Mouse (Mus musculus): Measurements from ENCODE around the gene Hemk1. TPM values are rescaled to one million over a fixed set of nuclear protein-coding genes. Genes with fewer than 3 reads are reported as not detected.

The Hemk1 gene
- polyA plus RNA-seq, 1 experiment = 14.1 TPM

- Histone ChIP-seq H3K79me3 (ENCODE audit: low read depth) (no peaks in the 10 kb centered on the region), H3K27me3 (ENCODE audit: control insufficient read depth, insufficient read depth, insufficient read length) (peaks cover 55% of the 10 kb centered on the region), H3K79me2 (ENCODE audit: control insufficient read depth, insufficient read depth) (no peaks in the 10 kb centered on the region), H3K4me3 (ENCODE audit: insufficient read depth, poor library complexity, severe bottlenecking) (no peak overlapping the region), H3K36me3 (ENCODE audit: control insufficient read depth, insufficient read depth) (no peaks in the 10 kb centered on the region), H3ac (ENCODE audit: control insufficient read depth, insufficient read length, low read depth) (no peak overlapping the region)
- TF ChIP-seq FOSL1 (IDR thresholded peaks at IDR 0.05; ENCODE audit: insufficient read depth, low read length, poor library complexity, severe bottlenecking) (no peak), MAX (IDR thresholded peaks at IDR 0.05) (no peak), CTCF (IDR thresholded peaks at IDR 0.05; ENCODE audit: control insufficient read depth, insufficient read depth, insufficient read length) (no peak), MYOD1 (IDR thresholded peaks at IDR 0.05; ENCODE audit: control insufficient read depth, insufficient read length, low read depth) (no peak), USF1 (IDR thresholded peaks at IDR 0.05; ENCODE audit: low read depth) (no peak), MYOG (IDR thresholded peaks at IDR 0.05; ENCODE audit: control insufficient read depth, extremely low read depth, insufficient read length) (no peak), CEBPB (IDR thresholded peaks at IDR 0.05; ENCODE audit: low read depth) (no peak)
Measured at GRCm38 (mm10) chr9:107368302-107368701, 30.2 kb upstream of the Hemk1 start.

DNA sequence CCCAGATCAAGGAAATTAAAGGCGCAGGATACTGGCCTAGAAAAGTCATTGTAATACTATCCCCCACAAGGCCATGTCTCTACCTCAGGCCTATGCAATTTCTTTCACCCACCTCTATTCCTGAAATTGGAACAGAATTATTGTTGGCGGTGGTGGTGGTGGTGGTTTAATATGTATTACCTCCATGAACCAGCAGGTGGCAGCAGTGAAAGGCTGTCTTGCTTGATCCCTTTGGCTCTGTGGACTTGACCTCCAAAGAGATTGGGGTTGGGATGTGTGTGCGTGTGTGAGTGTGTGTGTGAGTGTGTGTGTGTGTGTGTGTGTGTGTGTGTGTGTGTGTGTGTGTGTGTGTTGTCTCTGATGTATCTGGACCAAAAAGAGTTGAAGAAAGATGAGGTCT is 28.5 kb upstream of the Hemk1 start:
- Histone ChIP-seq H3K79me3 (ENCODE audit: low read depth) (no peaks in the 10 kb centered on the region), H3K36me3 (ENCODE audit: control insufficient read depth, insufficient read depth) (no peaks in the 10 kb centered on the region), H3ac (ENCODE audit: control insufficient read depth, insufficient read length, low read depth) (no peak overlapping the region), H3K4me3 (ENCODE audit: insufficient read depth, poor library complexity, severe bottlenecking) (no peak overlapping the region), H3K79me2 (ENCODE audit: control insufficient read depth, insufficient read depth) (no peaks in the 10 kb centered on the region), H3K27me3 (ENCODE audit: control insufficient read depth, insufficient read depth, insufficient read length) (peaks cover 50% of the 10 kb centered on the region)
- no peak for TF ChIP-seq FOSL1 (IDR thresholded peaks at IDR 0.05; ENCODE audit: insufficient read depth, low read length, poor library complexity, severe bottlenecking)
- no peak for TF ChIP-seq MYOD1 (IDR thresholded peaks at IDR 0.05; ENCODE audit: control insufficient read depth, insufficient read length, low read depth)
- TF ChIP-seq CTCF (IDR thresholded peaks at IDR 0.05; ENCODE audit: control insufficient read depth, insufficient read depth, insufficient read length) = no peak
- TF ChIP-seq MYOG (IDR thresholded peaks at IDR 0.05; ENCODE audit: control insufficient read depth, extremely low read depth, insufficient read length) = no peak
- TF ChIP-seq MAX (IDR thresholded peaks at IDR 0.05) = no peak
- no peak for TF ChIP-seq CEBPB (IDR thresholded peaks at IDR 0.05; ENCODE audit: low read depth)
- no peak for TF ChIP-seq USF1 (IDR thresholded peaks at IDR 0.05; ENCODE audit: low read depth)

DNA sequence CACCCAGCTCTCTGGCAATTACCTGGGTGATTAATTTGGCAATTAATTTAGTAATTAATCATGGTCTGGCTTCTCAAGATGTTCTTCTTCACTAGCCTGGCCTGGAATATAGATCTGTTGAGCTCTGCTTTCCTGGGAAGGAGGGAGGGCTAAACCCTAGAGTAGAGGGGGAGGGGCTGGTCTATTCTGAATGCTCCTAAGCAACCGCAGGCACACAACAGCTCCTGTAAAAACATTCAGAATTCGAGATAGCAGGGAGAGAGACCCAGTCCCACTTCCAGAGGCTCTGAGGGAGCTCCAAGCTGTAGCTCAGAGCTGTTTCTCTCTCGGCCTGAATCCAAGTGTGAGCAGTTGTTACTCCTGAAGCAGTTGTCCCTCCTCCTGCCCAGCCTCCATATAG is 22.8 kb upstream of the Hemk1 start:
- no peak overlapping the region for H3K4me3 ChIP-seq (ENCODE audit: insufficient read depth, poor library complexity, severe bottlenecking)
- TF ChIP-seq MYOG (IDR thresholded peaks at IDR 0.05; ENCODE audit: control insufficient read depth, extremely low read depth, insufficient read length) = no peak

GRCm38 (mm10) chr9:107357651-107358050 is 19.5 kb upstream of the Hemk1 start:
- Histone ChIP-seq H3K27me3 (ENCODE audit: control insufficient read depth, insufficient read depth, insufficient read length) (peaks cover 56% of the 10 kb centered on the region), H3K36me3 (ENCODE audit: control insufficient read depth, insufficient read depth) (no peaks in the 10 kb centered on the region), H3K4me3 (ENCODE audit: insufficient read depth, poor library complexity, severe bottlenecking) (no peak overlapping the region), H3K79me3 (ENCODE audit: low read depth) (no peaks in the 10 kb centered on the region), H3ac (ENCODE audit: control insufficient read depth, insufficient read length, low read depth) (no peak overlapping the region), H3K79me2 (ENCODE audit: control insufficient read depth, insufficient read depth) (no peaks in the 10 kb centered on the region)
- TF ChIP-seq CEBPB (IDR thresholded peaks at IDR 0.05; ENCODE audit: low read depth) (no peak), CTCF (IDR thresholded peaks at IDR 0.05; ENCODE audit: control insufficient read depth, insufficient read depth, insufficient read length) (peak; percentile 51), MYOD1 (IDR thresholded peaks at IDR 0.05; ENCODE audit: control insufficient read depth, insufficient read length, low read depth) (no peak), MYOG (IDR thresholded peaks at IDR 0.05; ENCODE audit: control insufficient read depth, extremely low read depth, insufficient read length) (no peak)

More for the DNA sequence above, 22.8 kb upstream of the Hemk1 start:
- Histone ChIP-seq H3K79me2 (ENCODE audit: control insufficient read depth, insufficient read depth) (no peaks in the 10 kb centered on the region), H3K79me3 (ENCODE audit: low read depth) (no peaks in the 10 kb centered on the region), H3K27me3 (ENCODE audit: control insufficient read depth, insufficient read depth, insufficient read length) (peaks cover 37% of the 10 kb centered on the region), H3K36me3 (ENCODE audit: control insufficient read depth, insufficient read depth) (no peaks in the 10 kb centered on the region), H3ac (ENCODE audit: control insufficient read depth, insufficient read length, low read depth) (no peak overlapping the region)

- Histone ChIP-seq H3K36me3 (ENCODE audit: control insufficient read depth, insufficient read depth) (no peaks in the 10 kb centered on the region), H3K4me3 (ENCODE audit: insufficient read depth, poor library complexity, severe bottlenecking) (no peak overlapping the region), H3K79me3 (ENCODE audit: low read depth) (no peaks in the 10 kb centered on the region), H3K79me2 (ENCODE audit: control insufficient read depth, insufficient read depth) (no peaks in the 10 kb centered on the region), H3K27me3 (ENCODE audit: control insufficient read depth, insufficient read depth, insufficient read length) (peaks cover 62% of the 10 kb centered on the region), H3ac (ENCODE audit: control insufficient read depth, insufficient read length, low read depth) (no peak overlapping the region)
- TF ChIP-seq MYOD1 (IDR thresholded peaks at IDR 0.05; ENCODE audit: control insufficient read depth, insufficient read length, low read depth) (no peak), MYOG (IDR thresholded peaks at IDR 0.05; ENCODE audit: control insufficient read depth, extremely low read depth, insufficient read length) (no peak), CEBPB (IDR thresholded peaks at IDR 0.05; ENCODE audit: low read depth) (no peak), USF1 (IDR thresholded peaks at IDR 0.05; ENCODE audit: low read depth) (no peak), FOSL1 (IDR thresholded peaks at IDR 0.05; ENCODE audit: insufficient read depth, low read length, poor library complexity, severe bottlenecking) (no peak), CTCF (IDR thresholded peaks at IDR 0.05; ENCODE audit: control insufficient read depth, insufficient read depth, insufficient read length) (peak; percentile 42)
Measured at GRCm38 (mm10) chr9:107355870-107356765, 18.0 kb upstream of the Hemk1 start.

DNA sequence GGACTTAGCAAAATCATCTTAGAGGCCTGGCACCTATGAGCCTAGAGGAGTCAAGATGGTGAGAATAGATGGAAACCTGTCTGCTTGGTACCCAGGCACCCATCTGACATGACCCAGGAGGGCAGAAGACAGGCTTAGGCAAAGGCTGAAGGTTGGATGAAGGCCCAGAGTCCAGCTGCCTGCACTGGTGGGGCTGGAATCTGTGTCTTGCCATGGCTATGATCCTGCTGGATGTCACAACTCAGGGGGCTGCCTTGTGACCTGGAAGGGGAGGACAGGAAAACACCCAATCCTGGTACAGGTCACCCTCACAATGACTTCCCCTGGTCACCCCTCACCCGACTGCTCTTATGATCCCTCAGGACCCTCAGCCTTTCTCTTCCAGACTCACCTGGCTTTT is 16.7 kb upstream of the Hemk1 start:
- no peak overlapping the region for H3ac ChIP-seq (ENCODE audit: control insufficient read depth, insufficient read length, low read depth)
- no peak for TF ChIP-seq CEBPB (IDR thresholded peaks at IDR 0.05; ENCODE audit: low read depth)
- no peak for TF ChIP-seq USF1 (IDR thresholded peaks at IDR 0.05; ENCODE audit: low read depth)
- no peak for TF ChIP-seq CTCF (IDR thresholded peaks at IDR 0.05; ENCODE audit: control insufficient read depth, insufficient read depth, insufficient read length)
- no peaks in the 10 kb centered on the region for H3K79me3 ChIP-seq (ENCODE audit: low read depth)
- no peaks in the 10 kb centered on the region for H3K36me3 ChIP-seq (ENCODE audit: control insufficient read depth, insufficient read depth)
- H3K27me3 ChIP-seq (ENCODE audit: control insufficient read depth, insufficient read depth, insufficient read length) = peaks cover 62% of the 10 kb centered on the region
- no peaks in the 10 kb centered on the region for H3K79me2 ChIP-seq (ENCODE audit: control insufficient read depth, insufficient read depth)
- H3K4me3 ChIP-seq (ENCODE audit: insufficient read depth, poor library complexity, severe bottlenecking) = no peak overlapping the region

Measured in C2C12 (cell line).